Mouse (Mus musculus): Measurements from ENCODE around the gene Gm9736.
"Not testable (repeated sequence)": the region's sequence is repeated elsewhere in the genome, so short reads cannot be mapped to it uniquely, and the experiment has no call there.

Gm9736 gene

DNA sequence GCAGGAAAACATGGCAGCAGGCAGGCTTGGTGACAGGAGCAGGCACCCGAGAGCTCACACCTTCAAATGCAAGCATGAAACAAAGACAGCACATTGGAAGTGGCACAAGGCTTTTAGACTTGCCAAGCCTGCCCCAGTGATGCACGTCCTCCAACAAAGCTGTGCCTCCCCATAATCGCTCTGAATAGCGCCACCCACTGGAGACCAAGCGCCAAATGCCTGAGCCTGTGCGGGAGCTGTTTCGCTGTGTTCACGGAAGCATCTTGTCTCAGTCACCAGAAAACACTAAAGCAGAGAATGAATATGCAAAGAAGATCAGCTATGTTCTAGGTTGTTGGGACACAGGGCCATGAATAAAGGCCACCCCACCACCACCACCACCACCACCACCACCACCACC, 26.3 kb downstream of the Gm9736 start:
- no peak for DNase-seq

DNA sequence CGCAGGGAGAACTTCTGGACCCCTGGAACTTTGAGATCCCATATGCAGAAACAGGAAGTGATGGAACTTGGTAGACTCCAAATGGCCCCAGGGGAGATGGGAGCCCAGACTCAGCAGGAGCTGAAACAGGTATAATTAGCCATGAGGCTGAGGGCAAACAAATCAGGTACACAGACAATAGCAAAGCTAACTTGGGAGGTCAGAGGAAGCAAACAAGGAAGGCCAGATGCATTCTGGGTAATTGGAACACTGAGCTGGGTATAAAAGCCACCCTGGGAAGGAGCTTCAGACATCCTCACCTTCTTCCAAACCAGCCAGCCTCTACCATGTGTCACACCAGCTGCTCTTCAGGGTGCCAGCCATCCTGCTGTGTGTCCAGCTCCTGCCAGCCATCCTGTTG, 30.9 kb downstream of the Gm9736 start, which contains the start of gene Krtap12-1:
Gene Krtap12-1, plus strand, starts transcription at position 301 of the 400 bp plus-strand sequence.
- not testable (repeated sequence) for DNase-seq

DNA sequence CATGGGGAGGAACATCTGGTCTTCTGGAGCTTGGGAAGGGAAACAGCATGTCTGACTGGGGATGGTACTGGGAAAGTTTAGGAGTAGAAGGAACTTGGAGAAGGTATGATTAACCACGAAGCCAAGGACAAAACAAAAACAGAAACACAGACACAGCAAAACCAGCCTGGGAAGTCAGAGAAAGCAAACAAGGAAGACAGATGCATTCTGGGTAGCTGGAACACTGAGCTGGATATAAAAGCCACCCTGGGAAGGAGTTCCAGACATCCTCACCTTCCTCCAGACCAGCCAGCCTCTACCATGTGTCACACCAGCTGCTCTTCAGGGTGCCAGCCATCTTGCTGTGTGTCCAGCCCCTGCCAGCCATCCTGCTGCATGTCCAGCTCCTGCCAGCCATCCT, 35.6 kb downstream of the Gm9736 start, which contains the start of gene Gm10142:
Gene Gm10142, plus strand, starts transcription at position 301 of the 400 bp plus-strand sequence.
- DNase-seq: no peak

GRCm38 (mm10) chr10:77713734-77714133, 37.4 kb downstream of the Gm9736 start:
- DNase-seq: no peak

DNA sequence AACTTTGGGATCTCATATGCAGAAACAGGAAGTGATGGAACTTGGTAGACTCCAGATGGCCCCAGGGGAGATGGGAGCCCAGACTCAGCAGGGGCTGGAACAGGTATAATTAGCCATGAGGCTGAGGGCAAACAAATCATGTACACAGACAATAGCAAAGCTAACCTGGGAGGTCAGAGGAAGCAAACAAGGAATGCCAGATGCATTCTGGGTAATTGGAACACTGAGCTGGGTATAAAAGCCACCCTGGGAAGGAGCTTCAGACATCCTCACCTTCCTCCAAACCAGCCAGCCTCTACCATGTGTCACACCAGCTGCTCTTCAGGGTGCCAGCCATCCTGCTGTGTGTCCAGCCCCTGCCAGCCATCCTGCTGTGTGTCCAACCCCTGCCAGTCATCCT, 40.0 kb downstream of the Gm9736 start, which contains the start of gene Gm10024:
Gene Gm10024, plus strand, starts transcription at position 301 of the 400 bp plus-strand sequence.
- not testable (repeated sequence) for DNase-seq

DNA sequence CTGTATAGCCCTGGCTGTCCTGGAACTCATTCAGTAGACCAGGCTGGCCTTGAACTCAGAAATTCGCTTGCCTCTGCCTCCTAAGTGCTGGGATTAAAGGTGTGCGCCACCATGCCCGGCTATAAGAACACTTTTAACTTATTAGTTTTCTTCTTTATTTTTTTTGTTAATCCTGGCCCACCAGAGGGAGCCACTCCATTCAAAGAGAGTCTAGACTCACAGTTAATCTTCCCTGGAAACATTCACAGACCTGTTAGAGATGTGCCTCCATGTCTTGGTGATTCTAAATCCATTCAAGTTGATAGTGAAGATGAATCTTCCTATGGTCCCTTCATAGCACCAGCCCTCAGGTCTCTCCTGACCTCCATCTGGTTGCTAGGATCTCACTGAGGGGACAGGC, 41.3 kb downstream of the Gm9736 start:
- no peak for DNase-seq

DNA sequence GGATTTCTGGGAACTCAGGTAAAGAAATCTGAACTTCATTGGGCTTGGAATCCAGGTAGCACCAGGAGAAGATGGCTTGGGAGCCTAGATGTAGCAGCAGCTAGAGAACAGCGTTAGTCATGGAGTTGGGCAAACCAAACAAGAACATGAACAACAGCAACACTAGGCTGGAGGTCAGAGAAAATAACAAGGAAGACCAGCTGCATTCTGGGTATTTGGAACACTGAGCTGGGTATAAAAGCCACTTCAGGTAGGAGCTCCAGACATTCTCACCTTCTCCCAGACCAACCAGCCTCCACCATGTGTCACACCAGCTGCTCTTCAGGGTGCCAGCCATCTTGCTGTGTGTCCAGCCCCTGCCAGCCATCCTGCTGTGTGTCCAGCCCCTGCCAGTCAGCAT, 44.8 kb downstream of the Gm9736 start, which contains the start of gene Gm10272:
Gene Gm10272, plus strand, starts transcription at position 301 of the 400 bp plus-strand sequence.
- DNase-seq: no peak
